Mouse (Mus musculus) limb, embryonic 12.5 days (tissue): ENCODE results near the gene Mst1r. TPM values are rescaled to one million over a fixed set of nuclear protein-coding genes. Genes with fewer than 3 reads are reported as not detected.

ENCODE experiments used
- ATAC-seq: fragments of 200-750 bp; cut with Nextera tagmentation; 2 replicates; pipeline ENCODE4 v1.8.0; 2017; ENCODE audit warnings: low read depth, moderate TSS enrichment; ENCODE audit not compliant: insufficient number of reproducible peaks, insufficient read depth, low FRiP score, low TSS enrichment
- H3K27ac ChIP-seq: fragments of 300-500 bp; sonication (generic); 2 replicates; pipeline ENCODE4 v1.5.1; 2016; ENCODE audit warnings: mild to moderate bottlenecking, moderate library complexity
- H3K27me3 ChIP-seq: fragments of 300-500 bp; sonication (generic); 2 replicates; pipeline ENCODE4 v1.6.1; 2016; ENCODE audit warnings: mild to moderate bottlenecking, moderate library complexity
- H3K36me3 ChIP-seq: fragments of 300-500 bp; sonication (generic); 2 replicates; pipeline ENCODE4 v1.6.1; 2016; ENCODE audit warnings: mild to moderate bottlenecking, moderate library complexity
- H3K4me1 ChIP-seq: fragments of 300-500 bp; sonication (generic); replicated peaks from 2 replicates; pipeline ENCODE4 v1.6.1; 2016
- H3K4me2 ChIP-seq: fragments of 300-500 bp; sonication (generic); 2 replicates; pipeline ENCODE4 v1.6.1; 2016; ENCODE audit warnings: mild to moderate bottlenecking, moderate library complexity
- H3K4me3 ChIP-seq: fragments of 300-500 bp; sonication (generic); replicated peaks from 2 replicates; pipeline ENCODE4 v1.5.1; 2016; ENCODE audit warnings: mild to moderate bottlenecking
- H3K9ac ChIP-seq: fragments of 300-500 bp; sonication (generic); replicated peaks from 2 replicates; pipeline ENCODE4 v1.6.1; 2016; ENCODE audit warnings: mild to moderate bottlenecking, moderate library complexity
- H3K9me3 ChIP-seq: fragments of 300-500 bp; sonication (generic); 2 replicates; pipeline ENCODE4 v1.6.1; 2016; ENCODE audit warnings: mild to moderate bottlenecking, moderate library complexity
- WGBS: fragments of 180-500 bp; shearing (Covaris S2); methylation state at CpG from one replicate; pipeline ENCODE4 v1.1.7; 2016; 5-methylcytosine and 5-hydroxymethylcytosine counted together
- polyA plus RNA-seq: library from polyadenylated mRNA; unstranded; fragments of >200 nt; fragmentation: Nextera tagmentation; extraction: Ambion mirVana; gene quantifications from 2 replicates; pipeline ENCODE4 v1.2.1, GENCODE M21; 2016

Gene Mst1r
- polyA plus RNA-seq, 1 experiment from 2014 or later: 2.5 TPM

DNA sequence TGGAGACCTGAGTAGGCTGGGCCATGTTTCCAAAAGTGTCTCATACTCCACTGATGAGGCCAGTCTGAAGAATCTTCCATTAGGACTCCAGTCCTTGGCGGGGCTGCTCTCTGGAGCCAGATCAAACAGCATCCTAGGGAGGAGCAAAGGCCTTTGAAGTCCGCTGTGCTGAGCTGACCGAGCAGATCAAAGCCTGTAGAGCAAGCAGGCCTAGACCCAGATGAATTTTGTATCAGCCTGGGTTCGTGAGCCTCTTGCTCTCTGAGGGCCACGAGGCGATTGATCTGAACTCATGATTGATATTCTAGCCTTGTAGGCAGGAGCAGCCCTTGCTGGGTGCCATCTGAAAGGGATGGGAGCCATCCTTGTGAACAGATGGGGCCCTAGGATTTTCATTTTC is 53.2 kb downstream of the Mst1r start:
- WGBS: 21% methylated on average over 6 of the region's 6 CpGs
- Histone ChIP-seq H3K9ac (no peak overlapping the region), H3K4me2 (no peak overlapping the region), H3K4me3 (no peak overlapping the region), H3K27me3 (no peaks in the 10 kb centered on the region), H3K4me1 (no peaks in the 10 kb centered on the region), H3K9me3 (no peaks in the 10 kb centered on the region), H3K27ac (no peak overlapping the region), H3K36me3 (peaks cover 85% of the 10 kb centered on the region)
- ATAC-seq: no peak

DNA sequence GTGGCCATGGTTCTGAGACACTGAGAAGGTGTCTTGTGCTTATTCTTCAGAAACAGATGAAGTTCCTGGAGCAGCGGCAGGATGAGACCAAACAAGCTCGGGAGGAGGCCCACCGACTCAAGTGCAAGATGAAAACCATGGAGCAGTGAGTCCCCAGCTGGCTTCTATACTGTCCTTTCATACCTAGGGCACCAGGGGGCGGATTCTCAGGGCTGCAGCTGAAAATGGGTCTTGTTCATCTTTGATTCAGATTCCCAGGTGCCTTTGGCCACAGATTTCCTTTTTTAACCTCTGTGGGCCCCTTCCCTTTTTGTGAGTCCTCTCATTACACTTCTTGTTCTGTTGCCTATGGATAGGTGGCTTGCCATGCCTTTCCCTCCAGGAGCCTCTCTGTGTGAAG is 54.3 kb downstream of the Mst1r start:
- H3K4me2 ChIP-seq: no peak overlapping the region
- ATAC-seq: no peak
- H3K4me3 ChIP-seq: no peak overlapping the region
- no peaks in the 10 kb centered on the region for H3K9me3 ChIP-seq
- H3K9ac ChIP-seq: no peak overlapping the region
- WGBS: 89% methylated on average over 4 of the region's 4 CpGs
- H3K27me3 ChIP-seq: no peaks in the 10 kb centered on the region
- H3K4me1 ChIP-seq: no peaks in the 10 kb centered on the region
- no peak overlapping the region for H3K27ac ChIP-seq
- peaks cover 88% of the 10 kb centered on the region for H3K36me3 ChIP-seq

DNA sequence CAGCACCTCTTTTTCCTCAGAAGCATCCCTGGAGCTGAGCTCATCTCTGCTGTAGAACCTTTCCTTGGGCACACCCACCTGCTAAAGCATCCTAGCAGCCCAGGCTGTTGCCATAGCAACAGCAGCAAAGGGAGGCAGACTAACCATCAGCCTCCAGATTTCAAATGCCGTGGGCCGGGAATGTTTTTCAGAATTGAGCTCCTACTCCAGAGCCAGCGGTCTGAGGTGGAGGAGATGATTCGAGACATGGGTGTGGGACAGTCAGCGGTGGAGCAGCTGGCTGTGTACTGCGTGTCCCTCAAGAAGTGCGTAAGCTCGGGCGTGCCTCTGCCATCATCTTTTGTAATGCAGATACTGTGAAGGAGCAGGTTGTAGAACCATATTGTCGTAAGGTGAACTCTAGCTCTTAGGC is 54.7 kb downstream of the Mst1r start:
- H3K4me3 ChIP-seq: no peak overlapping the region
- 87% methylated on average over 10 of the region's 10 CpGs for WGBS
- no peaks in the 10 kb centered on the region for H3K4me1 ChIP-seq
- no peak overlapping the region for H3K4me2 ChIP-seq
- ATAC-seq: no peak
- no peak overlapping the region for H3K9ac ChIP-seq
- no peaks in the 10 kb centered on the region for H3K27me3 ChIP-seq
- H3K36me3 ChIP-seq: peaks cover 85% of the 10 kb centered on the region
- H3K9me3 ChIP-seq: no peaks in the 10 kb centered on the region
- H3K27ac ChIP-seq: no peak overlapping the region

DNA sequence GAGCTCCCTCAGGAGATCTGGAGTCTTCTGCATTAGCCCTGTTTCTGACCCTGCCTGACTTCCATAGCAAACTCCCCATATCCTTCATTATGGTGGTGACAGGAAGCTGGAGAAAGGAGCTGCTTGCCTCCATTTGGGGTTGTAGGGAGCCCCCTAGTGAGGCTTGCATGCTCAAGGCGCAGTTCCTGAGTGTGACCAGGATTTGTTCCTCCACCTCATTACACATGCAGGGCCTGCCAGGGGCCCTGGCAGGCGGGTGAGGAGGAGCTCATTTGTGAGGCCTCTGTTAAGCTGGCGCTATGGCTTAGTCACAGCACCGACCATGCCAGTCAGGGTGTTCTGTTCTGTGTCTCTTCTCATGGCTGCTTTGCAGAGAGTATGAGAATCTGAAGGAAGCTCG is 55.2 kb downstream of the Mst1r start:
- peaks cover 80% of the 10 kb centered on the region for H3K36me3 ChIP-seq
- no peak overlapping the region for H3K4me2 ChIP-seq
- H3K27me3 ChIP-seq: no peaks in the 10 kb centered on the region
- no peak overlapping the region for H3K27ac ChIP-seq
- no peak for ATAC-seq
- H3K4me1 ChIP-seq: no peaks in the 10 kb centered on the region
- WGBS: 57% methylated on average over 5 of the region's 5 CpGs
- no peak overlapping the region; the same call in 1 of the 2 replicates for H3K9ac ChIP-seq
- no peak overlapping the region for H3K4me3 ChIP-seq
- H3K9me3 ChIP-seq: no peaks in the 10 kb centered on the region

DNA sequence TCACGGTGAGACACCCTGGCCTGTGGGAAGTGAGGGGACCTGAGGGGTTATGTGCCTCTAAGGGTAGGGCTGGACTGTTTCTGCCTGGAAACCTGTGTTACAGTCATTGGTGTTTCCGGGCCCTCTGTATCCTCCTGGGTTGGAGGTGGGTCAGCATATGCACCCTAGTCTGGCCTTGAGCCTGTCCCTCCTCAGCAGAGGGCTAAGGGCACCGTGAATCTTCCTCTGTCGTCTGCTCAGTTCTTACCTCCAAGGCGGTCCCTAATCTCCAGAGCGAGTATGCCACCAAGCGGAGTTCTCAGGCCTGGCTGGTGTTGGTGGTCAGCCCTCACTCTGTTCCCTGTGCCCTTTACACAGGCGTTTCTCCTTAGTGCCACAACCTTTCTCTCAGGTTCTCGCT is 56.2 kb downstream of the Mst1r start:
- H3K9ac ChIP-seq: no peak overlapping the region
- no peak overlapping the region for H3K4me2 ChIP-seq
- H3K4me3 ChIP-seq: no peak overlapping the region
- 89% methylated on average over 9 of the region's 9 CpGs for WGBS
- H3K36me3 ChIP-seq: peaks cover 76% of the 10 kb centered on the region
- no peaks in the 10 kb centered on the region for H3K4me1 ChIP-seq
- H3K9me3 ChIP-seq: no peaks in the 10 kb centered on the region
- H3K27ac ChIP-seq: no peak overlapping the region
- H3K27me3 ChIP-seq: no peaks in the 10 kb centered on the region
- ATAC-seq: no peak

DNA sequence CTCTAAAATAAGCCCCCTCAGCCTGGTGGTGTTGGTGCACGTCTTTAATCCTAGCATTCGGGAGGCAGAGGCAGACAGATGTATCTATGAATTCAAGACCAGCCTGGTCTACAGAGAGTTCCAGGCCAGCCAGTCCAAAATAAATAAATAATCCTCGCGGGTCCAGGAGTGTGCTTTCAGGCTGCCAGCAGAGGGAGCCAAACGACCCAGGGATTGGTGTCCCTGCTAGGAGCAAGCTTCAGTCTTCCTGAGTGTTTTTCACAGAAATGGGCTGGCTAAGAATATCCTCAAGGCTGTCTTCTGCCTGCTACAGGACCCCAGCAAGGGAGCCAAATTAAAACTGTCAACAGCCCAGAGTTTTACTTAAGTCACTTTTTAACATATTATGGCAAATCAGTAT is 57.0 kb downstream of the Mst1r start:
- ATAC-seq: 0 out of 2 replicates have a peak, but pooled peaks have one; percentile 32
- Histone ChIP-seq H3K4me2 (no peak overlapping the region), H3K27me3 (no peaks in the 10 kb centered on the region), H3K27ac (peak overlapping the region; percentile 54; the same call in 1 of the 2 replicates), H3K9ac (no peak overlapping the region), H3K4me1 (no peaks in the 10 kb centered on the region), H3K36me3 (peaks cover 76% of the 10 kb centered on the region), H3K4me3 (no peak overlapping the region), H3K9me3 (no peaks in the 10 kb centered on the region)
- WGBS: 15% methylated on average over 5 of the region's 5 CpGs

DNA sequence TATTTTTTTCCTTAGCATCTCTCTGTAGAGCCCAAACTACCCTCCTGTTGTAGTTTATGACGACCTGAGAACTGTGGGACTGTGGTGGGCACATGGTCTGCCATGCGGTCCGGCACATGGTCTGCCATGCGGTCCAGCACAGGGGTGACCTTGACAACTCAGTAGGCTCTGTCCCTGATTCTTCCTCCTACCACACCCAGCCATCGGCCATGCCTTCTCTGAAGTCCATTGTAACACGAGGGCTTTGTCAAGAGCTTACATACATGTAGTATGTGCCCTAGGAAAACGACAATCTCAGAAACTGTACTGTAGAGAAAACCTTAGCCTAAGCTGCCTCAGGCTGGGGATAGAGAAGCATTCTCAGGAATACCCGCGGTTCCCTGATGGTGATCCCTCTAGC is 58.0 kb downstream of the Mst1r start:
- no peak for ATAC-seq
- Histone ChIP-seq H3K9me3 (no peaks in the 10 kb centered on the region), H3K4me2 (no peak overlapping the region), H3K9ac (no peak overlapping the region), H3K36me3 (peaks cover 76% of the 10 kb centered on the region), H3K4me1 (no peaks in the 10 kb centered on the region), H3K4me3 (no peak overlapping the region), H3K27me3 (no peaks in the 10 kb centered on the region), H3K27ac (0 out of 2 replicates have a peak overlapping the region, but pooled peaks have one; percentile 41)
- WGBS: 92% methylated on average over 9 of the region's 9 CpGs

DNA sequence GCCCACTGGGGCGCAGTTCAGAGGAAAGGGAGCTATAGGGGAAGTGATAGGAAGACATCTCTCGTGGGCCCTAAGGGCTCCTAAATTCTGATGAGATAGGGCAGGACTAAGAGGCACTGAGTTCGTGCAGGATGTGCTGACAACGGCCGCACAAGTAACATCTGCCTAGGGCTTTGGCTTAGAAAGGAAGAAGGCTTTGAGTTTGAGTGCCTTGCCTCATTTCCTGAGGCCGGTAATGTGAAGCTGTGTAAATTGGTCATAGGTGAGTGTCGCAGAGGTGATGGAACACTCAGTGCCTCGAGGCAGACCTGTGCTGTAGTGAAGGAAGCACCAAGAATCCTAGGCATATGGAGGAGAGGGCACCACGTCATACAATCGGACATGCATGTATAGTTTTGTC is 60.0 kb downstream of the Mst1r start:
- ATAC-seq: no peak

DNA sequence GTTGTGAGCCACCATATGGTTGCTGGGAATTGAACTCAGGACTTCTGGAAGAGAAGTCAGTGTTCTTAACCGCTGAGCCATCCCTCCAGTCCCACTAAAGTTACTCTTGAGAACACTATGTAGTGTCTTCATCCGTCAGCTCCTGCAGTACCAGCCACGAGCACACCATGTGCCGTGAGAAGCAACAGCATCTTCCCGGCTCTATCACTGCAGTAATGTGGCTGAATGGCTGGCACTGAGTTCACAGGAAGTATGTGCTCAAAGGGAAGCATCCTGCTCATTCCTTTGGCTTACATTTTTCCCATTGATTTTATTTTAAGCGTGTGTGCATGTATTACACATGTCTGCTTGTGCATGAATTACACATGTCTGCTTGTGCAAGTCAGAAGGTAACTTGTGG is 60.8 kb downstream of the Mst1r start:
- no peak overlapping the region for H3K4me2 ChIP-seq
- 90% methylated on average over 6 of the region's 6 CpGs for WGBS
- H3K27ac ChIP-seq: no peak overlapping the region
- no peaks in the 10 kb centered on the region for H3K9me3 ChIP-seq
- peaks cover 76% of the 10 kb centered on the region for H3K36me3 ChIP-seq
- H3K4me1 ChIP-seq: no peaks in the 10 kb centered on the region
- no peak overlapping the region for H3K9ac ChIP-seq
- ATAC-seq: no peak
- H3K4me3 ChIP-seq: no peak overlapping the region
- H3K27me3 ChIP-seq: no peaks in the 10 kb centered on the region

More for the DNA sequence above, 60.0 kb downstream of the Mst1r start:
- H3K27ac ChIP-seq: no peak overlapping the region
- no peak overlapping the region for H3K4me2 ChIP-seq
- H3K4me3 ChIP-seq: no peak overlapping the region
- H3K9me3 ChIP-seq: no peaks in the 10 kb centered on the region
- no peaks in the 10 kb centered on the region for H3K4me1 ChIP-seq
- H3K27me3 ChIP-seq: no peaks in the 10 kb centered on the region
- H3K36me3 ChIP-seq: peaks cover 76% of the 10 kb centered on the region
- 90% methylated on average over 10 of the region's 10 CpGs for WGBS
- no peak overlapping the region for H3K9ac ChIP-seq

DNA sequence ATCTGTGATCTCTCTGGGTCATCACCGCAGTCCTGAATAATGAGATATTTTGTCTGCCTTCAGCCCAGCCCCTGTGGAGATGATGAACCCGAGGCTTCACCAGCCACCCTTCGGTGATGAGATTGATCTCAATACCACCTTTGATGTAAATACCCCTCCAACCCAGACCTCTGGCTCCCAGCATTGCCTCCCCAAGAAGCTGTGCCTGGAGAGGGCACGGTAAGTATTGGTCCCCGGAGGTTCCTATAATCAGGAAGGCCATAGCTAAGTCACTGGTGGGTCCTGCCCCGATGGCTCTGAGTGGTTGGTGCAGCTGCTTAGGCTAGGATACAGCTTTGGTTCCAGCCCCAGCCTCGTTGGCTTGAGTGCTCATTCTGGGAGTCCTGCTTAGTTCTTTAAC is 61.9 kb downstream of the Mst1r start:
- Histone ChIP-seq H3K9ac (no peak overlapping the region), H3K4me2 (no peak overlapping the region), H3K4me1 (no peaks in the 10 kb centered on the region), H3K27me3 (no peaks in the 10 kb centered on the region), H3K27ac (no peak overlapping the region), H3K4me3 (no peak overlapping the region), H3K36me3 (peaks cover 77% of the 10 kb centered on the region), H3K9me3 (no peaks in the 10 kb centered on the region)
- ATAC-seq: no peak
- 92% methylated on average over 7 of the region's 7 CpGs for WGBS
